Mouse (Mus musculus): ENCODE results near the gene Gli1. TPM values are rescaled to one million over a fixed set of nuclear protein-coding genes. Genes with fewer than 3 reads are reported as not detected.

The Gli1 gene
- polyA plus RNA-seq, 1 experiment from 2014 or later: 3.7 TPM

DNA sequence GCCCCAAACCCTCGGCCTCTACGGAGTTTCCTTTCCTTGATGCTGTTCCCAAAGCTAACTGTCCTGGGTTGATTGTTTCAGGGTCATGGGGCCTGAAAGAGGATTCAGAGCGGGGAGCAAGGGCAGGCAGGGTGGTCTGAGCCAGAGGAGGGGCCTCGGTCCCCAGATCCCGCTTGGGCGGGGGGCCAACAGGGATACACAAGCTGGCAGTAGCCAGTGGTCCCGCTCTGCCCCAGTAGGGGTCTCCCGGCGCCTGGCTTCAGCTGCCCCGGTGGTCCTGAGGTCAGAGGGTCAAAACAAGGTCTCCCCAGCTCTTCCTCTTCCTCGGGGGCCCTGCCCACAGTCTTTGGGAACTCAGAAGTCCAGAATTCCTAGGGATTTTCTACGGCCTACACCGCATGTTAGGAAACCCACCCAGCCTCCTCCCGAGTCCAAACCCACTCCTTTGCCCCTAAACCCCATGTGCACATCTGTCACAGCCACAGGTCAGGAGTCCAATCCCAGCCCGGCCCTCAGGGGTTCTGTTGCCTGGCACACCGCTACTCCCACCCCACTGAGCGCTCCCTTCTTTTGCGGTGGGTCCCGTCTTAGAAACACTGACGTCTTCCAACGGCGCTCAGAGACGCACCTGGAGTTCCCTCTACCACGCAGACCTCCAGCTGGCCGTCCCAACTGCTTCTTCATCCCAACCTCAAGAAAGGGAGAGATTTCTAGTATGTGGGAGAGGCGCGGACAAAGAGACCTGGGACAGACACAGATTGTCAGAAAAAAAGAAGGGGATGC is 1.0 kb downstream of the Gli1 start:
- no peaks in the 10 kb centered on the region for H3K36me3 ChIP-seq
- H3K9me3 ChIP-seq: no peaks in the 10 kb centered on the region
- peak; percentile 17; the same call in 1 of the 2 replicates for ATAC-seq (ENCODE audit: low FRiP score, low read depth)
- H3K4me3 ChIP-seq: peak overlapping the region; percentile 42
- H3K27ac ChIP-seq (replicated peaks): 0 out of 2 replicates have a peak overlapping the region, but pooled peaks have one; percentile 31
- peak overlapping the region; percentile 70 for H3K4me2 ChIP-seq (replicated peaks)
- 0 out of 2 replicates have a peak overlapping the region, but pooled peaks have one; percentile 15 for H3K9ac ChIP-seq (replicated peaks)
- peaks cover 47% of the 10 kb centered on the region for H3K27me3 ChIP-seq
- peaks cover 37% of the 10 kb centered on the region for H3K4me1 ChIP-seq
- under 1% methylated on average over 27 of the region's 27 CpGs for WGBS

DNA sequence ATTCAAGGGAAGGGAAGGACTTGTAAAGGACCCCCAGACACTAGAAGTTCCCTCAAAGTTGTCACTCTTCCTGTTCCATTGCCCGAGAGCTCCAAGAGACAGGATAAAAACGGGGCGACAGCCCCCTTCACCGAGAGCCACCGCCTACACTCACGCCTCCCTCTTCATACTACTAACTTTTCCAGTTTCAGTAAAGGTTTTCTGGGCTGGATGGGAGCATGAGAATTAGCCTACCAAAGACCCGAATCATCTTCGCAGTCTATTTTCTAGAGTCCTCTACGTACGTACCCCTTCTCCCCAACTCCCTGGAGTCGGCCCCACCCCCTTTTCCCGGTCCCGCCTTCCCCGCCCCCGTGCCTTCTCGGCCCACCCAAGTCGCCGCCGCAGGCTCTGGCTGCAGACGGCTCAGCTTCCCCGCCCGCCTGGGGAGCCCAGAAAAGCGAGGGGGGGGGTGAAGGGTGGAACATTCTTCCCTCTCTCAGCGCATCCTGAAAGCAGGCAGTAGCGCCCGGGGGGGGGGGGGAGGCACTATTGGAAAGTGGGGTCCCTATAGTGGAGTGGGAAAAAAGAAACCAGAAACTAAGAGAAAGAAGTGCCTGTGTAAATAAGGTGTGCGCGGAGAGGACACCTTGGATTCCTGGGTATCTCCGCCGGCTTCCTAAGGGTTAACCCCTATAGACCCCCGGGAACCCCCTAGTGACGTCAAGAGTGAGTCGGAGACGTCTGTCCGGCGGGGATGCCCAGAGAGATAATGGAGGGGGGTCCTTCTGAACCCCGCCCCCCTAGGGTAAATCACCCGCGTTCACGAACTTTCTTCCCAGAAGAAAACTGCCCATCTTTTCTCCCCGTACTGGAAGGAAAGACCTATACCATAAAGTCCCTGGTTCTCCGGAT is 1.8 kb downstream of the Gli1 start:
- peak overlapping the region; percentile 42 for H3K4me3 ChIP-seq
- H3K36me3 ChIP-seq: no peaks in the 10 kb centered on the region
- under 1% methylated on average over 40 of the region's 42 CpGs for WGBS
- H3K4me1 ChIP-seq: peaks cover 37% of the 10 kb centered on the region
- peak overlapping the region; percentile 39 for H3K9ac ChIP-seq (replicated peaks)
- no peaks in the 10 kb centered on the region for H3K9me3 ChIP-seq
- H3K27ac ChIP-seq (replicated peaks): peak overlapping the region; percentile 31; the same call in 1 of the 2 replicates
- peaks cover 47% of the 10 kb centered on the region for H3K27me3 ChIP-seq
- peak overlapping the region; percentile 70 for H3K4me2 ChIP-seq (replicated peaks)
- ATAC-seq (ENCODE audit: low FRiP score, low read depth): peak; percentile 40

- Histone ChIP-seq H3K9me3 (no peaks in the 10 kb centered on the region), H3K4me2 (replicated peaks) (peak overlapping the region; percentile 70), H3K36me3 (no peaks in the 10 kb centered on the region), H3K4me1 (peaks cover 37% of the 10 kb centered on the region), H3K27me3 (peaks cover 47% of the 10 kb centered on the region), H3K27ac (replicated peaks) (0 out of 2 replicates have a peak overlapping the region, but pooled peaks have one; percentile 26), H3K4me3 (peak overlapping the region; percentile 42), H3K9ac (replicated peaks) (0 out of 2 replicates have a peak overlapping the region, but pooled peaks have one; percentile 20)
- ATAC-seq (ENCODE audit: low FRiP score, low read depth): peak; percentile 59
- WGBS: under 1% methylated on average over 30 of the region's 31 CpGs
Observed at GRCm38 (mm10) chr10:127338930-127339682, 2.7 kb downstream of the Gli1 start.

- no peak overlapping the region for H3K9ac ChIP-seq (replicated peaks)
- peaks cover 36% of the 10 kb centered on the region for H3K4me1 ChIP-seq
- 82% methylated on average over 6 of the region's 6 CpGs for WGBS
- no peaks in the 10 kb centered on the region for H3K36me3 ChIP-seq
- no peak overlapping the region for H3K4me2 ChIP-seq (replicated peaks)
- ATAC-seq (ENCODE audit: low FRiP score, low read depth): no peak
- H3K27ac ChIP-seq (replicated peaks): no peak overlapping the region
- H3K9me3 ChIP-seq: no peaks in the 10 kb centered on the region
- no peak overlapping the region for H3K4me3 ChIP-seq
- peaks cover 44% of the 10 kb centered on the region for H3K27me3 ChIP-seq
Observed at GRCm38 (mm10) chr10:127337536-127338099, 4.2 kb downstream of the Gli1 start.

DNA sequence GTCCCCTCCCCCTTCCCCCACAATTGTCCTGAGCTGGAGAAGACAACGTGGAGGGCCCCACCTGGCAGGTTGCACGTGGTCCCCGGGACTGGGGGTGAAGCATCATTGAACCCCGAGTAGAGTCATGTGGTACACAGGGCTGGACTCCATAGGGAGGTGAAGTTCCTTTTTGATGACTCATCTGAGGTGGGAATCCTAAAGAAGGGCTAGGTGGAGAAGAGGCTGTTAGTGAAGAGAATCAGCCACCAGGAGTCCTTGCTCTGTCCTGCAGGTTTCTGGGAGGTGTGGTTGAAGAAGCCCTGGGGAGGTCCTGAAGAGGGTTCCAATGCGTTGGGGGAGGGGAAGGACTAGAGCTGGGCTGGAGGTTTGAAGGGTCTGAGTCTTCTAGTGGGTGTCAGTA is 4.8 kb downstream of the Gli1 start:
- Histone ChIP-seq H3K4me1 (peaks cover 31% of the 10 kb centered on the region), H3K4me3 (no peak overlapping the region), H3K4me2 (replicated peaks) (no peak overlapping the region), H3K9me3 (no peaks in the 10 kb centered on the region), H3K36me3 (no peaks in the 10 kb centered on the region), H3K9ac (replicated peaks) (no peak overlapping the region), H3K27ac (replicated peaks) (no peak overlapping the region), H3K27me3 (peaks cover 41% of the 10 kb centered on the region)
- 71% methylated on average over 5 of the region's 5 CpGs for WGBS
- no peak for ATAC-seq (ENCODE audit: low FRiP score, low read depth)

- Histone ChIP-seq H3K4me1 (peaks cover 14% of the 10 kb centered on the region), H3K4me2 (replicated peaks) (no peak overlapping the region), H3K9me3 (no peaks in the 10 kb centered on the region), H3K27ac (replicated peaks) (no peak overlapping the region), H3K4me3 (no peak overlapping the region), H3K36me3 (no peaks in the 10 kb centered on the region), H3K9ac (replicated peaks) (no peak overlapping the region), H3K27me3 (peaks cover 32% of the 10 kb centered on the region)
- 63% methylated on average over 1 of the region's 1 CpGs for WGBS
- no peak for ATAC-seq (ENCODE audit: low FRiP score, low read depth)
Observed at GRCm38 (mm10) chr10:127335271-127335670, 6.5 kb downstream of the Gli1 start.

DNA sequence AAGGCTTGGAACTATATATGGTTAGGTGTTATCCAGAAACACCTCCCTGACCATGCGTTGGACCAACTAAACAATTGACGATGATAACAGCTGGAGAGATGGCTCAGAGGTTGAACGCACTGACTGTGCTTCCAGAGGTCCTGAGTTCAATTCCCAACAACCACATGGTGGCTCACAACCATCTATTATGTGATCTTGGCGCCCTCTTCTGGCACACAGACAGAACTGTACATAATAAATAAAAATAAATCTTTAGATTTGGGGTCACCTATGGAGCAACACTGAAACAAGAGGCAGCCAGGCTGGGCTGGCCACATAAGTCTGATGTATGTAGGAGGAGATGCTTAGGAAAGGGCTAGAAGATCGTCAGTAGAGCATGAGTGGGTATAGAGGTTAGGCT is 8.6 kb downstream of the Gli1 start:
- H3K36me3 ChIP-seq: no peaks in the 10 kb centered on the region
- ATAC-seq (ENCODE audit: low FRiP score, low read depth): no peak
- peaks cover 37% of the 10 kb centered on the region for H3K27me3 ChIP-seq
- no peak overlapping the region for H3K4me3 ChIP-seq
- no peak overlapping the region for H3K9ac ChIP-seq (replicated peaks)
- H3K4me1 ChIP-seq: no peaks in the 10 kb centered on the region; the same call in 1 of the 2 replicates
- no peak overlapping the region for H3K4me2 ChIP-seq (replicated peaks)
- no peak overlapping the region for H3K27ac ChIP-seq (replicated peaks)
- WGBS: 70% methylated on average over 5 of the region's 5 CpGs
- H3K9me3 ChIP-seq: no peaks in the 10 kb centered on the region

DNA sequence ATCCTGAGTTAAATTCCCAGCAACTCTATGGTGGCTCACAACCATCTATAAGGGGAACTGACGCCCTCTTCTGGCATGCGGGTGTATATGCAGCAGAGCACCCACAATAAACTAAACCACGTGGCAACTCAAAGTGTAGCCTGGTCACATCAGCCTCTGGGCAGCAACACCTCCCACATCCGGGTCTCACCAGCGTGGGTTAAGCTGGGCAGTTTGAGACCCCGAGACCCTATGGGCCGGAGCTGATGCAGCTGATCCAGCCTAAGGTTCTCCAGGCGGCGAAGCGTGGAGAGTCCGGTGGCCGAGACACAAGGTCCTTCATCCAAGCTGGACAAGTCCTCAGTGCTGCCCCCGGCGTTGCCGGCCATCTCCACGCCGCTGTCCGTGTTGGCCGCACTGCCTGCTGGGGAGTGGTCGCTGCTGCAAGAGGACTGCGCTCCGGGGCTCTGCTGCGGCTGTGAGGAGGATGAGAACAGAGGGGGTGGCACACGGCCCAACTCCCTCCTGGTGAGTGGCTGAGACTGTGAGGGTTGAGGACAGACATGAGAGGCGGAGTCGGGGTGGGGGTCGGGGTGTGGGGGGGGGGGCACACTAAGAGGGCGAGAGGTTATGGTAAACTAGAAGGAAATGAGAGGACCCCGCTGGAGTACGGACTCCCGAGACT is 9.4 kb downstream of the Gli1 start:
- ATAC-seq (ENCODE audit: low FRiP score, low read depth): peak; percentile 41; the same call in 1 of the 2 replicates
- Histone ChIP-seq H3K4me1 (no peaks in the 10 kb centered on the region; the same call in 1 of the 2 replicates), H3K9me3 (no peaks in the 10 kb centered on the region), H3K36me3 (no peaks in the 10 kb centered on the region), H3K27ac (replicated peaks) (no peak overlapping the region), H3K27me3 (peaks cover 37% of the 10 kb centered on the region), H3K4me2 (replicated peaks) (peak overlapping the region; percentile 46), H3K4me3 (peak overlapping the region; percentile 27), H3K9ac (replicated peaks) (no peak overlapping the region; the same call in 1 of the 2 replicates)
- 33% methylated on average over 30 of the region's 31 CpGs for WGBS

- no peak overlapping the region for H3K4me3 ChIP-seq
- H3K27me3 ChIP-seq: peaks cover 58% of the 10 kb centered on the region
- 84% methylated on average over 7 of the region's 7 CpGs for WGBS
Observed at GRCm38 (mm10) chr10:127330212-127330611, 11.6 kb downstream of the Gli1 start.

DNA sequence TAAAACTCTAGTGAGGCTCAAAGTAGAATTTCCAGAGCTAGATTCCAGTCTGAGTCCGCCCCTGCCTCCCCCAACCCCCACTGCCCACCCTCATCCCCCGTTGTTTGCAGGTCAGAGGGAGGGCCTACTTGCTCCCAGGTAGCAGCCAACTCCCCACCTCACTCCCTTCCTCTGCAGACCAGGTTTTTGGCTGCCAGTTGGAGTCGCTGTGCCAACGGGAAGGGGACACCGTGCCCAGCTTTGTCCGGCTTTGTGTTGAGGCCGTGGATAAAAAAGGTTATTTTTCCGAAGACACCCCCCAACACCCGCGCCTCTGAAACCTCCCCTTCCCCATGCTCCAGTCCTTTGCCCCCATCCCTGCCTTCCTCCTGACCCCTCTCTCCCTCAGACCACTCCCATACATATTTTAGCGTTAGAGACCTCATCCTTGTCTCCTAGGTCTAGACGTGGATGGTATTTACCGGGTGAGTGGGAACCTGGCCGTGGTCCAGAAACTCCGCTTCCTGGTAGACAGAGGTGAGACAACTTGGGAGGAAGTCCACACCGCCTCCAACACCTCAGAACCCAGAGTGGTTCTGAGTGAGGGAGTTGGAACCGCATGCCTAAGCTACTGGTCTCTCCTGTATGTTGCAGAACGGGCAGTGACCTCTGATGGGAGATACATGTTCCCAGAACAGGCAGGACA is 14.2 kb downstream of the Gli1 start:
- H3K27ac ChIP-seq (replicated peaks): no peak overlapping the region
- H3K4me2 ChIP-seq (replicated peaks): no peak overlapping the region
- 52% methylated on average over 18 of the region's 18 CpGs for WGBS
- no peak overlapping the region for H3K4me3 ChIP-seq
- ATAC-seq (ENCODE audit: low FRiP score, low read depth): no peak
- peaks cover 84% of the 10 kb centered on the region for H3K27me3 ChIP-seq
- no peaks in the 10 kb centered on the region for H3K9me3 ChIP-seq
- H3K4me1 ChIP-seq: peaks cover 12% of the 10 kb centered on the region
- H3K9ac ChIP-seq (replicated peaks): no peak overlapping the region
- no peaks in the 10 kb centered on the region for H3K36me3 ChIP-seq

More at GRCm38 (mm10) chr10:127330212-127330611, 11.6 kb downstream of the Gli1 start:
- Histone ChIP-seq H3K9ac (replicated peaks) (no peak overlapping the region), H3K4me1 (peaks cover 12% of the 10 kb centered on the region), H3K27ac (replicated peaks) (no peak overlapping the region), H3K4me2 (replicated peaks) (no peak overlapping the region), H3K9me3 (no peaks in the 10 kb centered on the region), H3K36me3 (no peaks in the 10 kb centered on the region)
- ATAC-seq (ENCODE audit: low FRiP score, low read depth): no peak
